Mouse (Mus musculus): ENCODE measurements around the gene Fgfr2. TPM values are rescaled to one million over a fixed set of nuclear protein-coding genes. Genes with fewer than 3 reads are reported as not detected.

Gene Fgfr2
- polyA plus RNA-seq, 1 experiment from 2014 or later: 110 TPM

DNA sequence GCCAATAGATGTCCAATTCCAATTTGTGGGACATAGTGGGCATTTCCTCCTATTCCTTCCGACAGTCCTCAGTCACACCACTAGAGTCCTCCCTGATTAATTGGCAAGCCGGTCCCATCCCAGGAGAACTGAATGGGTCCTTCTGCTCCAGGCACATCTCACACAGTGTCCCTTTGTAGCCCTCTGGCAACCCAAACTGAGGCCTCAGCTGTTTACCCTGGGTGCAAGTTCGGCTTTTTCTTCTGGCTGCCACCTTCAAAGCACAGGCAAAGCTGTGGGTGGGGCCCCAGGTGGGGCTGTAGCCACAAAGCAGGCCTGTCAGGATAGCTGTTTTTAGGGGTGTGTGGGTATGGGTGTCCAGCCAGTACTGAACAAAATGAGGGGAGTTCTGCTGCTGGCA, 576.0 kb downstream of the Fgfr2 start:
- no peak for ATAC-seq
- DNase-seq (ENCODE audit: low spot score): no peak
- Histone ChIP-seq H3K27me3 (replicated peaks; ENCODE audit: insufficient read depth, low read length) (no peaks in the 10 kb centered on the region), H3K36me3 (ENCODE audit: insufficient read depth, low read length) (no peaks in the 10 kb centered on the region), H3K4me3 (ENCODE audit: low read depth, low read length) (no peak overlapping the region), H3K4me2 (replicated peaks; ENCODE audit: low read depth, low read length) (no peak overlapping the region), H3K4me1 (ENCODE audit: insufficient read depth, low read depth, low read length) (no peaks in the 10 kb centered on the region), H3K9ac (replicated peaks; ENCODE audit: low read depth) (no peak overlapping the region), H3K9me3 (ENCODE audit: low read length) (no peaks in the 10 kb centered on the region), H3K27ac (ENCODE audit: low read length) (no peak overlapping the region)
- WGBS: 74% methylated on average over 3 of the region's 3 CpGs
- no peak for TF ChIP-seq EP300 (IDR thresholded peaks at IDR 0.05)
- TF ChIP-seq CTCF (IDR thresholded peaks at IDR 0.05): no peak

DNA sequence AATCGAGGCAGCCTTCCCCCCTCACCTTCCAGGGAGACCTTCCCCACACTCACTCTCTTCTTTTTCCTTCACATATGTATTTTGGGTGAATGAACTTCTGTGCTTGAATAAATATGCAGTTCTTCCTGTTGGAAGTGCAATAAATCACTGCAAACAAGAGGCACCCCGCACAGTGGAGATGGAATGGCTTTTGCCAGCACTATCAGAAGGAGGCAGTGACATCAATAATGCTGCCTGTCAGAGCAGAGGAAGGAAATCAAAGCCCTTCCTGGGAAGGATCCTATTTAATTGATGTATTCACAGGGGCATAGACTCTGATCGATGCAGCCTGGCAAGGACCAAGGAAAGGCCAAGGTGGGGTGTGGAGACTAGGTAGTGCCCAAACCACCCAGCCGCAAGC, 580.7 kb downstream of the Fgfr2 start:
- no peaks in the 10 kb centered on the region for H3K27me3 ChIP-seq (replicated peaks; ENCODE audit: insufficient read depth, low read length)
- no peaks in the 10 kb centered on the region for H3K4me1 ChIP-seq (ENCODE audit: insufficient read depth, low read depth, low read length)
- DNase-seq (ENCODE audit: low spot score) (no peak), ATAC-seq (no peak)
- no peak overlapping the region for H3K4me2 ChIP-seq (replicated peaks; ENCODE audit: low read depth, low read length)
- no peak overlapping the region for H3K4me3 ChIP-seq (ENCODE audit: low read depth, low read length)
- no peak overlapping the region for H3K9ac ChIP-seq (replicated peaks; ENCODE audit: low read depth)
- no peaks in the 10 kb centered on the region for H3K36me3 ChIP-seq (ENCODE audit: insufficient read depth, low read length)
- TF ChIP-seq EP300 (IDR thresholded peaks at IDR 0.05) (no peak), CTCF (IDR thresholded peaks at IDR 0.05) (no peak)
- WGBS: 42% methylated on average over 4 of the region's 4 CpGs
- no peaks in the 10 kb centered on the region for H3K9me3 ChIP-seq (ENCODE audit: low read length)
- no peak overlapping the region for H3K27ac ChIP-seq (ENCODE audit: low read length)

DNA sequence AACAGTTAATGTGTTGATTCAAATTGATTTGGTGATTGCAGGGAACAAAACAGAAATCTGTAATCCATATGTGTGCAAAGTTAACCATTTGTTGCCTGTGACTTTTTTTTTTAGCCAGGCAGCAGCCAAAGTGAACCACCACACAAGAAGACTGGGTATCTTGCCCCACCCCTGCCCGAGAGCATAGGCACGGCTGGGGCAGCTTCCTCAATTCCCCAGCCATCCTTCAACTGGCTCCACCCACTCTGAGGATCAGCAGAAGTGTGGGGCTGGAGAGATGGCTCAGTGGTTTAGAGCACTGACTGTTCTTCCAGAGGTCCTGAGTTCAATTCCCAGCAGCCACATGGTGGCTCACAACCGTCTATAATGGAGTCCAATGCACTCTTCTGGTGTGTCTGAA, 581.6 kb downstream of the Fgfr2 start:
- no peak overlapping the region for H3K4me3 ChIP-seq (ENCODE audit: low read depth, low read length)
- no peak overlapping the region for H3K9ac ChIP-seq (replicated peaks; ENCODE audit: low read depth)
- H3K36me3 ChIP-seq (ENCODE audit: insufficient read depth, low read length): no peaks in the 10 kb centered on the region
- ATAC-seq (no peak), DNase-seq (ENCODE audit: low spot score) (no peak)
- no peak overlapping the region for H3K4me2 ChIP-seq (replicated peaks; ENCODE audit: low read depth, low read length)
- no peak overlapping the region for H3K27ac ChIP-seq (ENCODE audit: low read length)
- H3K27me3 ChIP-seq (replicated peaks; ENCODE audit: insufficient read depth, low read length): no peaks in the 10 kb centered on the region
- H3K9me3 ChIP-seq (ENCODE audit: low read length): no peaks in the 10 kb centered on the region
- no peaks in the 10 kb centered on the region for H3K4me1 ChIP-seq (ENCODE audit: insufficient read depth, low read depth, low read length)
- TF ChIP-seq CTCF (IDR thresholded peaks at IDR 0.05): no peak
- TF ChIP-seq EP300 (IDR thresholded peaks at IDR 0.05): no peak
- 60% methylated on average over 3 of the region's 3 CpGs for WGBS

DNA sequence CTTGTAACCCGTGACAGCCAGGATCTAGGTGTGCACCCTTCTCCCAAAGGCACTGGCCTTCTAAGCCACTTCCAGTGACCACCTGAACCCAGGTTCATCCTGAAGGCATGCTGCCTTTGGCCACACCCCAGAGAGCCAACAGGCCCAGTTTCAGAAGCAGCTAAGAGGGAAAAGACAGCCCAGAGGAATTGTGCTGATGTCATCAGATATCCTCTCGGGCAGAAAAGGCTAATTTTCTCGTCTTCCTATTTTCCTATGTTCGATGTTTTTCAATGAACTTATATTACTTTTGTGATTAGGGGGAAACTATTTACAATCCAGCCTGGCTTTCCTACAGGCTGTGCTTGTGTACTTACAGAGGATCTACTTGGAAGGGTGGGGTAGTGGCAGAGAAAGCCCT, 582.6 kb downstream of the Fgfr2 start:
- Histone ChIP-seq H3K27me3 (replicated peaks; ENCODE audit: insufficient read depth, low read length) (no peaks in the 10 kb centered on the region), H3K27ac (ENCODE audit: low read length) (no peak overlapping the region), H3K4me3 (ENCODE audit: low read depth, low read length) (no peak overlapping the region), H3K4me2 (replicated peaks; ENCODE audit: low read depth, low read length) (no peak overlapping the region), H3K9ac (replicated peaks; ENCODE audit: low read depth) (no peak overlapping the region), H3K4me1 (ENCODE audit: insufficient read depth, low read depth, low read length) (no peaks in the 10 kb centered on the region), H3K36me3 (ENCODE audit: insufficient read depth, low read length) (no peaks in the 10 kb centered on the region), H3K9me3 (ENCODE audit: low read length) (no peaks in the 10 kb centered on the region)
- ATAC-seq: no peak
- DNase-seq (ENCODE audit: low spot score): no peak
- TF ChIP-seq CTCF (IDR thresholded peaks at IDR 0.05): no peak
- no peak for TF ChIP-seq EP300 (IDR thresholded peaks at IDR 0.05)
- 80% methylated on average over 4 of the region's 4 CpGs for WGBS

DNA sequence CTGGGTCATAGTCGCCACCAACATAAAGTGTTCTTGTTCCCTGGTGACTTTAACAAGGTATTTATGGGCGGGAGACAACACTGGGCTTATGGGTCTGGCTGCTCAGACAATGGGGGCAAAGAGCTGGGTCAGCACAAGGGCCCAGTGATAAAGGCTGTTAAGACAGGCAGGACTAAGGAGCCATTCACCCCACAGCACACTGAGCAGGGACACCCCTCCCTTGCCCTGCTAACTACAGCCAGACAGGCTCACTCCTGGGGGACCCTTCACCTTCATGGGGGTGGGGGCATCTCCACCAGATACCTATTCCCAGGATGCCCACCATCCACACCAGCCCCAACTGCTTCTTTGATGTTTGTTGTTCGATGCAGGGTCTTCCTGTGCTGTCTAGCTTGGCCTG, 593.9 kb downstream of the Fgfr2 start:
- ATAC-seq (no peak), DNase-seq (ENCODE audit: low spot score) (no peak)
- H3K27ac ChIP-seq (ENCODE audit: low read length): no peak overlapping the region
- H3K9ac ChIP-seq (replicated peaks; ENCODE audit: low read depth): no peak overlapping the region
- H3K4me2 ChIP-seq (replicated peaks; ENCODE audit: low read depth, low read length): no peak overlapping the region
- no peak overlapping the region for H3K4me3 ChIP-seq (ENCODE audit: low read depth, low read length)
- no peak for TF ChIP-seq EP300 (IDR thresholded peaks at IDR 0.05)
- no peak for TF ChIP-seq CTCF (IDR thresholded peaks at IDR 0.05)
- no peaks in the 10 kb centered on the region for H3K9me3 ChIP-seq (ENCODE audit: low read length)
- H3K27me3 ChIP-seq (replicated peaks; ENCODE audit: insufficient read depth, low read length): no peaks in the 10 kb centered on the region
- no peaks in the 10 kb centered on the region for H3K4me1 ChIP-seq (ENCODE audit: insufficient read depth, low read depth, low read length)
- WGBS: 60% methylated on average over 3 of the region's 3 CpGs
- no peaks in the 10 kb centered on the region for H3K36me3 ChIP-seq (ENCODE audit: insufficient read depth, low read length)

DNA sequence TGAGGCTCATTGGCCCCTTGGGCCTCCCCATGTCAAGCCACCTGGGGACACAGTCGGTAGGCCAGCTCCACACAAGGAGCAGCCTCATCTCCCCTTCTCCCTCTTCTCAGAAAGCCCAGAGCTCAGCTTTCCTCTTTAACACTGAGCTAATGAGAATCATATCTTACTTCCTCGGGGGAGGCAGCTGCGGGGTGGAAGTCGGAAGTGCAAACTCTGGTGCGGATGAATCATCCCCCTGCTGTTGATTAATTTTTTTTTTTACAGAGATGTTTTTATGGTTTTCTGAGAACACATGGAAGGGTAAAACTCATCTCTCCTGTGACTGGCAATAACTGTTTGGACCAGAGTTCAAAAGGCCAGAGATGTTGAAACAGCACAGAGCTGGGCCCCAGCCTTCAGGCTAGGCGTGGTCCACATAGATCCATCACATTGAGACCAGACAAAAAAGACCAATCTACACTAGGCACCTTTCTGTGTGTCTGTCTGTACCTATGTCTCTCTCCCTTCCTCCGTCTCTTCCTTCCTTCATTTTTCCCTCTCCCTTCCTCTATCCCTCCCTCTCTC, 609.6 kb downstream of the Fgfr2 start:
- DNase-seq (ENCODE audit: low spot score) (no peak), ATAC-seq (no peak)
- Histone ChIP-seq H3K9ac (replicated peaks; ENCODE audit: low read depth) (no peak overlapping the region), H3K36me3 (ENCODE audit: insufficient read depth, low read length) (no peaks in the 10 kb centered on the region), H3K27me3 (replicated peaks; ENCODE audit: insufficient read depth, low read length) (no peaks in the 10 kb centered on the region), H3K9me3 (ENCODE audit: low read length) (no peaks in the 10 kb centered on the region), H3K4me2 (replicated peaks; ENCODE audit: low read depth, low read length) (no peak overlapping the region), H3K4me1 (ENCODE audit: insufficient read depth, low read depth, low read length) (no peaks in the 10 kb centered on the region), H3K27ac (ENCODE audit: low read length) (no peak overlapping the region), H3K4me3 (ENCODE audit: low read depth, low read length) (no peak overlapping the region)
- WGBS: 66% methylated on average over 7 of the region's 7 CpGs
- TF ChIP-seq CTCF (IDR thresholded peaks at IDR 0.05) (no peak), EP300 (IDR thresholded peaks at IDR 0.05) (no peak)

DNA sequence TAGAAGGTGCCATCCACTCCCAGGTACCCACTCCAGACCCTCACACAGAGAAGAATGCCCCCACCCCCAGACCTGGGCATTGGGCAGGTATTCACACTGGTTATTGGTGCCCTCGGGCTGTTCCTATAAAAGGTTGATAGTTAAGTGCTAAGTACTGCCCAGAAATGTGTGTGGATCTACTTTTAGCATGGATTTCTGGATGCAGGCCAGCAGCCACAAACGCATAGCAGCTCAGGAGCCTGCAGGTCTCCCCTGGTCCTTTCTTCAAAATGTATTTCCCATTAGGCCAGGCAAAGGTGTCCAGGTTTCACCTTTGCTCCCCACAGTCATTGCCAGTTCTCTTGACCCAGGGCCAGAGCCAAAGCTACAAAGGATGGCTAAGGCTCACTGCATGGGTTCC, 614.0 kb downstream of the Fgfr2 start:
- WGBS: 49% methylated on average over 2 of the region's 2 CpGs
- TF ChIP-seq CTCF (IDR thresholded peaks at IDR 0.05): no peak
- no peak for TF ChIP-seq EP300 (IDR thresholded peaks at IDR 0.05)

More for the DNA sequence above, 614.0 kb downstream of the Fgfr2 start:
- no peaks in the 10 kb centered on the region for H3K27me3 ChIP-seq (replicated peaks; ENCODE audit: insufficient read depth, low read length)
- H3K4me1 ChIP-seq (ENCODE audit: insufficient read depth, low read depth, low read length): no peaks in the 10 kb centered on the region
- ATAC-seq: no peak
- no peak overlapping the region for H3K4me2 ChIP-seq (replicated peaks; ENCODE audit: low read depth, low read length)
- DNase-seq (ENCODE audit: low spot score): no peak
- no peaks in the 10 kb centered on the region for H3K9me3 ChIP-seq (ENCODE audit: low read length)
- H3K4me3 ChIP-seq (ENCODE audit: low read depth, low read length): no peak overlapping the region
- no peak overlapping the region for H3K9ac ChIP-seq (replicated peaks; ENCODE audit: low read depth)
- H3K27ac ChIP-seq (ENCODE audit: low read length): no peak overlapping the region
- no peaks in the 10 kb centered on the region for H3K36me3 ChIP-seq (ENCODE audit: insufficient read depth, low read length)
